In genomic region chr11:6601649-6602480, GRCm38 (mm10) we compare ENCODE assay signal across 28 mouse cellular contexts. TPM values are rescaled to one million over a fixed set of nuclear protein-coding genes. Genes with fewer than 3 reads are reported as not detected.
A peak's percentile ranks its signal among the peaks of the same experiment; 100 is the strongest.
DNase-seq lines count a peak whose midpoint lies in the region; ATAC-seq and TF ChIP-seq lines count a peak whose summit lies in the region.
"Had no signal": no experiment of that assay in that cellular context is flagged by ENCODE, and none has a peak within 500 bp of the region (broad histone marks: within the 10 kb centered on the region; RNA-seq: fewer than 3 reads in every experiment).

No protein-coding gene starts in this region.

- WGBS in hindbrain, embryonic 13.5 days = 81% methylated on average over 20 of the region's 20 CpGs
- WGBS in hindbrain, postnatal 0 days = 79% methylated on average over 20 of the region's 20 CpGs
- 85% methylated on average over 20 of the region's 20 CpGs for WGBS in midbrain, embryonic 14.5 days
- WGBS in midbrain, embryonic 16.5 days = 83% methylated on average over 20 of the region's 20 CpGs
- WGBS in neural tube, embryonic 15.5 days = 79% methylated on average over 20 of the region's 20 CpGs

- no peak overlapping the region for H3K4me2 ChIP-seq in hindbrain, embryonic 13.5 days
- no peak overlapping the region for H3K4me2 ChIP-seq in hindbrain, postnatal 0 days (ENCODE audit: low read depth, low read length)
- H3K4me2 ChIP-seq in midbrain, embryonic 14.5 days (ENCODE audit: low read length) = peak overlapping the region; percentile 98; the same call in 1 of the 2 replicates
- no peak overlapping the region for H3K4me2 ChIP-seq in midbrain, embryonic 16.5 days (ENCODE audit: low read length)
- H3K4me2 ChIP-seq in neural tube, embryonic 15.5 days = peak overlapping the region; percentile 89
- H3K4me2 ChIP-seq: intestine, embryonic 15.5 days; limb, embryonic 13.5 days had no signal

- peak overlapping the region; percentile 75; the same call in 1 of the 2 replicates for H3K4me3 ChIP-seq in hindbrain, embryonic 13.5 days
- no peak overlapping the region for H3K4me3 ChIP-seq in hindbrain, postnatal 0 days (ENCODE audit: low read length)
- no peak overlapping the region for H3K4me3 ChIP-seq in midbrain, embryonic 14.5 days (replicated peaks; ENCODE audit: low read depth, low read length)
- no peak overlapping the region for H3K4me3 ChIP-seq in midbrain, embryonic 16.5 days (ENCODE audit: low read depth, low read length)
- H3K4me3 ChIP-seq in neural tube, embryonic 15.5 days (replicated peaks) = no peak overlapping the region
- H3K4me3 ChIP-seq: forebrain, embryonic 12.5 days; heart, adult 2 months; intestine, embryonic 15.5 days; layer of hippocampus, adult 2 months; limb, embryonic 13.5 days had no signal

- no peak for ATAC-seq in hindbrain, embryonic 13.5 days (ENCODE audit: low FRiP score)
- no peak for ATAC-seq in hindbrain, postnatal 0 days
- ATAC-seq in midbrain, embryonic 14.5 days (ENCODE audit: low FRiP score, low TSS enrichment) = no peak
- ATAC-seq in midbrain, embryonic 16.5 days = no peak
- ATAC-seq in neural tube, embryonic 15.5 days (ENCODE audit: low FRiP score) = no peak
- ATAC-seq: intestine, embryonic 15.5 days had no signal

- H3K36me3 ChIP-seq in hindbrain, embryonic 13.5 days = peaks cover 52% of the 10 kb centered on the region
- H3K36me3 ChIP-seq in hindbrain, postnatal 0 days (ENCODE audit: insufficient read depth, low read length) = 0 out of 2 replicates have a peak, but pooled peaks cover 16% of the 10 kb centered on the region
- peaks cover 50% of the 10 kb centered on the region for H3K36me3 ChIP-seq in midbrain, embryonic 14.5 days (ENCODE audit: control insufficient read depth, insufficient read depth, low read length)
- peaks cover 12% of the 10 kb centered on the region for H3K36me3 ChIP-seq in midbrain, embryonic 16.5 days (ENCODE audit: control insufficient read depth, insufficient read depth, low read length)
- H3K36me3 ChIP-seq in neural tube, embryonic 15.5 days = peaks cover 37% of the 10 kb centered on the region

- DNase-seq in adrenal gland, adult (ENCODE audit: inconsistent age in 2 of 2, low spot score in 1 of 2) = peak; percentile 9 to 24
- DNase-seq in adrenal gland, postnatal 4 days (ENCODE audit: low spot score in 2 of 2) = no peak
- DNase-seq in hindbrain, postnatal 0 days (ENCODE audit: low spot score) = no peak
- DNase-seq in midbrain, embryonic 14.5 days = no peak
- DNase-seq: adrenal gland, postnatal 25 days; heart, adult 2 months; layer of hippocampus, postnatal 36 days; thymus, postnatal 14 days had no signal

- peaks cover 82% of the 10 kb centered on the region for H3K4me1 ChIP-seq in hindbrain, embryonic 13.5 days (replicated peaks)
- H3K4me1 ChIP-seq in hindbrain, postnatal 0 days (ENCODE audit: insufficient read depth, low read length) = peaks cover 24% of the 10 kb centered on the region
- peaks cover 66% of the 10 kb centered on the region for H3K4me1 ChIP-seq in midbrain, embryonic 14.5 days (ENCODE audit: control insufficient read depth, insufficient read depth, low read length)
- peaks cover 44% of the 10 kb centered on the region for H3K4me1 ChIP-seq in midbrain, embryonic 16.5 days (ENCODE audit: control insufficient read depth, insufficient read depth, low read length)
- peaks cover 91% of the 10 kb centered on the region for H3K4me1 ChIP-seq in neural tube, embryonic 15.5 days

- H3K9ac ChIP-seq in hindbrain, embryonic 13.5 days = 0 out of 2 replicates have a peak overlapping the region, but pooled peaks have one; percentile 95
- H3K9ac ChIP-seq in hindbrain, postnatal 0 days (replicated peaks; ENCODE audit: low read length) = no peak overlapping the region
- H3K9ac ChIP-seq in midbrain, embryonic 14.5 days (replicated peaks; ENCODE audit: low read length) = no peak overlapping the region; the same call in 1 of the 2 replicates
- H3K9ac ChIP-seq in midbrain, embryonic 16.5 days (ENCODE audit: low read depth, low read length) = no peak overlapping the region
- H3K9ac ChIP-seq in neural tube, embryonic 15.5 days (replicated peaks) = no peak overlapping the region
- H3K9ac ChIP-seq: intestine, embryonic 15.5 days; limb, embryonic 13.5 days; liver, embryonic 14.5 days had no signal

- H3K9me3 ChIP-seq in hindbrain, embryonic 13.5 days = no peaks in the 10 kb centered on the region
- H3K9me3 ChIP-seq in hindbrain, postnatal 0 days (ENCODE audit: low read length) = no peaks in the 10 kb centered on the region
- H3K9me3 ChIP-seq in midbrain, embryonic 14.5 days (ENCODE audit: control insufficient read depth, low read length) = no peaks in the 10 kb centered on the region
- no peaks in the 10 kb centered on the region for H3K9me3 ChIP-seq in midbrain, embryonic 16.5 days (replicated peaks; ENCODE audit: control insufficient read depth, low read length, poor library complexity, severe bottlenecking)
- H3K9me3 ChIP-seq in neural tube, embryonic 15.5 days (replicated peaks) = no peaks in the 10 kb centered on the region
- H3K9me3 ChIP-seq: forebrain, embryonic 12.5 days; intestine, embryonic 15.5 days; limb, embryonic 13.5 days had no signal

- no peak for TF ChIP-seq CTCF in hindbrain, postnatal 0 days (IDR thresholded peaks at IDR 0.05; ENCODE audit: low read depth)

- H3K27ac ChIP-seq in hindbrain, embryonic 13.5 days = peak overlapping the region; percentile 99
- H3K27ac ChIP-seq in hindbrain, postnatal 0 days = no peak overlapping the region
- no peak overlapping the region for H3K27ac ChIP-seq in midbrain, embryonic 14.5 days (replicated peaks; ENCODE audit: low read depth, low read length)
- no peak overlapping the region for H3K27ac ChIP-seq in midbrain, embryonic 16.5 days (ENCODE audit: low read length)
- H3K27ac ChIP-seq in neural tube, embryonic 15.5 days (replicated peaks) = 0 out of 2 replicates have a peak overlapping the region, but pooled peaks have one; percentile 9
- H3K27ac ChIP-seq: forebrain, embryonic 12.5 days; heart, adult 2 months; intestine, embryonic 15.5 days; limb, embryonic 13.5 days; liver, embryonic 14.5 days; macrophage had no signal

- no peaks in the 10 kb centered on the region for H3K27me3 ChIP-seq in hindbrain, embryonic 13.5 days
- no peaks in the 10 kb centered on the region for H3K27me3 ChIP-seq in hindbrain, postnatal 0 days (ENCODE audit: insufficient read depth, low read length)
- no peaks in the 10 kb centered on the region for H3K27me3 ChIP-seq in midbrain, embryonic 14.5 days (ENCODE audit: control insufficient read depth, insufficient read depth, low read length)
- H3K27me3 ChIP-seq in midbrain, embryonic 16.5 days (ENCODE audit: control insufficient read depth, insufficient read depth, low read depth, low read length) = no peaks in the 10 kb centered on the region
- H3K27me3 ChIP-seq in neural tube, embryonic 15.5 days (replicated peaks) = no peaks in the 10 kb centered on the region
- H3K27me3 ChIP-seq: CH12.LX had no signal

RNA-seq across cellular contexts. Expression of gene Nacad, which starts 4.0 kb away (rescaled TPM):
- 10 to 100 TPM in 1 of 2 experiments, 1 to 10 TPM in 1; 4.7 to 12.6 TPM for total RNA-seq in adrenal gland, postnatal 4 days (2021)
- polyA plus RNA-seq in hindbrain, embryonic 13.5 days (2015; fragmentation: Nextera tagmentation; extraction: Ambion mirVana) = 87.6 and 90.0 TPM in 2 replicates
- 84.0 and 84.9 TPM in 2 replicates for total RNA-seq in hindbrain, postnatal 0 days (2014; rRNA removed)
- 54.7 and 56.7 TPM in 2 replicates for polyA plus RNA-seq in hindbrain, postnatal 0 days (2015; fragmentation: Nextera tagmentation; extraction: Ambion mirVana)
- polyA plus RNA-seq in midbrain, embryonic 14.5 days (2014; fragmentation: Nextera tagmentation; extraction: Ambion mirVana) = 88.5 and 100.0 TPM in 2 replicates
- 85.0 and 89.0 TPM in 2 replicates for polyA plus RNA-seq in midbrain, embryonic 16.5 days (2015; fragmentation: Nextera tagmentation; extraction: Ambion mirVana)
- 66.7 and 78.2 TPM in 2 replicates for polyA plus RNA-seq in neural tube, embryonic 15.5 days (2015; fragmentation: Nextera tagmentation; extraction: Ambion mirVana)
- polyA plus RNA-seq: macrophage had no signal

RNA-seq across cellular contexts. Expression of gene Tbrg4, which starts 24.0 kb away (rescaled TPM):
- total RNA-seq in adrenal gland, postnatal 4 days (2021) = 10 to 100 TPM; 70.9 to 81.6 TPM
- polyA plus RNA-seq in hindbrain, embryonic 13.5 days (2015; fragmentation: Nextera tagmentation; extraction: Ambion mirVana) = 29.2 and 34.0 TPM in 2 replicates
- total RNA-seq in hindbrain, postnatal 0 days (2014; rRNA removed) = 44.0 and 53.5 TPM in 2 replicates
- polyA plus RNA-seq in hindbrain, postnatal 0 days (2015; fragmentation: Nextera tagmentation; extraction: Ambion mirVana) = 31.3 and 34.7 TPM in 2 replicates
- 28.1 and 30.2 TPM in 2 replicates for polyA plus RNA-seq in midbrain, embryonic 14.5 days (2014; fragmentation: Nextera tagmentation; extraction: Ambion mirVana)
- polyA plus RNA-seq in midbrain, embryonic 16.5 days (2015; fragmentation: Nextera tagmentation; extraction: Ambion mirVana) = 29.0 and 29.1 TPM in 2 replicates
- 34.2 and 39.9 TPM in 2 replicates for polyA plus RNA-seq in neural tube, embryonic 15.5 days (2015; fragmentation: Nextera tagmentation; extraction: Ambion mirVana)

RNA-seq across cellular contexts. Expression of gene Wap, which starts 36.6 kb away (rescaled TPM):
- not detected for total RNA-seq in adrenal gland, postnatal 4 days (2021)
- polyA plus RNA-seq in hindbrain, embryonic 13.5 days (2015; fragmentation: Nextera tagmentation; extraction: Ambion mirVana) = not detected in 2 replicates
- total RNA-seq in hindbrain, postnatal 0 days (2014; rRNA removed) = not detected in 2 replicates
- polyA plus RNA-seq in hindbrain, postnatal 0 days (2015; fragmentation: Nextera tagmentation; extraction: Ambion mirVana) = not detected in 2 replicates
- polyA plus RNA-seq in midbrain, embryonic 14.5 days (2014; fragmentation: Nextera tagmentation; extraction: Ambion mirVana) = not detected in 2 replicates
- polyA plus RNA-seq in midbrain, embryonic 16.5 days (2015; fragmentation: Nextera tagmentation; extraction: Ambion mirVana) = not detected in 2 replicates
- not detected in 2 replicates for polyA plus RNA-seq in neural tube, embryonic 15.5 days (2015; fragmentation: Nextera tagmentation; extraction: Ambion mirVana)
- total RNA-seq: adrenal gland, postnatal 25 days; CH12.LX; gastrocnemius, adult 8-10 months; heart, adult 2 months; hematopoietic stem cell, adult 5-6 weeks; layer of hippocampus, adult 2 months; layer of hippocampus, postnatal 36 days; left cerebral cortex, postnatal 14 days; MEL; monocyte, adult 5-6 weeks had no signal
- polyA plus RNA-seq: cerebellum, adult 2 months; forebrain, embryonic 12.5 days; heart, adult 2 months; heart, embryonic 14.5 days; intestine, embryonic 15.5 days; kidney, embryonic 14.5 days; limb, embryonic 13.5 days; liver, embryonic 14.5 days; lung, embryonic 16.5 days; macrophage; stomach, embryonic 16.5 days had no signal

RNA-seq across cellular contexts. Expression of gene Ccm2, which starts 55.2 kb away (rescaled TPM):
- total RNA-seq in adrenal gland, postnatal 4 days (2021) = 10 to 100 TPM; 40.1 to 40.9 TPM
- polyA plus RNA-seq in hindbrain, embryonic 13.5 days (2015; fragmentation: Nextera tagmentation; extraction: Ambion mirVana) = 94.1 and 99.0 TPM in 2 replicates
- 62.8 and 77.5 TPM in 2 replicates for total RNA-seq in hindbrain, postnatal 0 days (2014; rRNA removed)
- polyA plus RNA-seq in hindbrain, postnatal 0 days (2015; fragmentation: Nextera tagmentation; extraction: Ambion mirVana) = 74.1 and 80.2 TPM in 2 replicates
- 73.8 and 84.3 TPM in 2 replicates for polyA plus RNA-seq in midbrain, embryonic 14.5 days (2014; fragmentation: Nextera tagmentation; extraction: Ambion mirVana)
- polyA plus RNA-seq in midbrain, embryonic 16.5 days (2015; fragmentation: Nextera tagmentation; extraction: Ambion mirVana) = 81.4 and 84.3 TPM in 2 replicates
- polyA plus RNA-seq in neural tube, embryonic 15.5 days (2015; fragmentation: Nextera tagmentation; extraction: Ambion mirVana) = 96.2 and 107 TPM in 2 replicates

RNA-seq across cellular contexts. Expression of gene Ramp3, which starts 56.5 kb away (rescaled TPM):
- total RNA-seq in adrenal gland, postnatal 4 days (2021) = 10 to 100 TPM; 14.3 to 14.8 TPM
- polyA plus RNA-seq in hindbrain, embryonic 13.5 days (2015; fragmentation: Nextera tagmentation; extraction: Ambion mirVana) = 22.1 and 24.6 TPM in 2 replicates
- total RNA-seq in hindbrain, postnatal 0 days (2014; rRNA removed) = 27.7 and 29.3 TPM in 2 replicates
- 23.9 and 24.2 TPM in 2 replicates for polyA plus RNA-seq in hindbrain, postnatal 0 days (2015; fragmentation: Nextera tagmentation; extraction: Ambion mirVana)
- polyA plus RNA-seq in midbrain, embryonic 14.5 days (2014; fragmentation: Nextera tagmentation; extraction: Ambion mirVana) = 5.9 and 7.0 TPM in 2 replicates
- polyA plus RNA-seq in midbrain, embryonic 16.5 days (2015; fragmentation: Nextera tagmentation; extraction: Ambion mirVana) = 12.3 and 13.1 TPM in 2 replicates
- 29.9 and 32.1 TPM in 2 replicates for polyA plus RNA-seq in neural tube, embryonic 15.5 days (2015; fragmentation: Nextera tagmentation; extraction: Ambion mirVana)
- total RNA-seq: hematopoietic stem cell, adult 5-6 weeks; MEL; monocyte, adult 5-6 weeks had no signal

Comparison
In these comparisons a context has a peak if more than half of its experiments do, and no peak if none do; other contexts are left out.
1. DNase-seq: peak in adrenal gland, adult (2 of 2); none in adrenal gland, postnatal 4 days (0 of 2), hindbrain, postnatal 0 days (single experiment) and midbrain, embryonic 14.5 days (single experiment).
2. H3K27ac ChIP-seq: peak in hindbrain, embryonic 13.5 days (single experiment) and neural tube, embryonic 15.5 days (single experiment); none in hindbrain, postnatal 0 days (single experiment), midbrain, embryonic 14.5 days (single experiment) and midbrain, embryonic 16.5 days (single experiment).
3. H3K4me2 ChIP-seq: peak in midbrain, embryonic 14.5 days (single experiment) and neural tube, embryonic 15.5 days (single experiment); none in hindbrain, embryonic 13.5 days (single experiment), hindbrain, postnatal 0 days (single experiment) and midbrain, embryonic 16.5 days (single experiment).